Mouse (Mus musculus) forebrain, embryonic 12.5 days (tissue): Measurements from ENCODE around the gene Traf3ip3. TPM values are rescaled to one million over a fixed set of nuclear protein-coding genes. Genes with fewer than 3 reads are reported as not detected.

Experiments used
- ATAC-seq: fragments of 200-750 bp; cut with Nextera tagmentation; 2 replicates; pipeline ENCODE4 v1.8.0; 2017; ENCODE audit warnings: moderate TSS enrichment; ENCODE audit not compliant: low FRiP score
- H3K27ac ChIP-seq: fragments of 300-500 bp; sonication (generic); 2 replicates; pipeline ENCODE4 v1.5.1; 2016; ENCODE audit warnings: mild to moderate bottlenecking
- H3K27me3 ChIP-seq: fragments of 300-500 bp; sonication (generic); 2 replicates; pipeline ENCODE4 v1.6.1; 2016; ENCODE audit warnings: mild to moderate bottlenecking
- H3K36me3 ChIP-seq: fragments of 300-500 bp; sonication (generic); replicated peaks from 2 replicates; pipeline ENCODE4 v1.6.1; 2016; ENCODE audit warnings: mild to moderate bottlenecking
- H3K4me1 ChIP-seq: fragments of 300-500 bp; sonication (generic); 2 replicates; pipeline ENCODE4 v1.6.1; 2016
- H3K4me2 ChIP-seq: fragments of 300-500 bp; sonication (generic); 2 replicates; pipeline ENCODE4 v1.6.1; 2016; ENCODE audit warnings: mild to moderate bottlenecking, moderate library complexity
- H3K4me3 ChIP-seq: fragments of 300-500 bp; sonication (generic); replicated peaks from 2 replicates; pipeline ENCODE4 v1.5.1; 2016; ENCODE audit warnings: mild to moderate bottlenecking
- H3K9ac ChIP-seq: fragments of 300-500 bp; sonication (generic); 2 replicates; pipeline ENCODE4 v1.6.1; 2016; ENCODE audit warnings: mild to moderate bottlenecking
- H3K9me3 ChIP-seq: fragments of 300-500 bp; sonication (generic); 2 replicates; pipeline ENCODE4 v1.6.1; 2016
- WGBS: fragments of 180-500 bp; shearing (Covaris S2); methylation state at CpG from one replicate; pipeline ENCODE4 v1.1.7; 2016; 5-methylcytosine and 5-hydroxymethylcytosine counted together
- polyA plus RNA-seq: library from polyadenylated mRNA; unstranded; fragments of >200 nt; fragmentation: Nextera tagmentation; extraction: Ambion mirVana; gene quantifications from 2 replicates; pipeline ENCODE4 v1.2.1, GENCODE M21; 2016

The Traf3ip3 gene
- polyA plus RNA-seq, 1 experiment from 2014 or later: 0.31 TPM

GRCm38 (mm10) chr1:193229570-193229969 is 28.1 kb upstream of the Traf3ip3 start:
- no peak overlapping the region for H3K4me2 ChIP-seq
- ATAC-seq: no peak
- H3K27ac ChIP-seq: no peak overlapping the region
- no peaks in the 10 kb centered on the region for H3K27me3 ChIP-seq
- H3K36me3 ChIP-seq: no peaks in the 10 kb centered on the region
- H3K9ac ChIP-seq: no peak overlapping the region
- no peak overlapping the region for H3K4me3 ChIP-seq
- H3K4me1 ChIP-seq: peaks cover 4% of the 10 kb centered on the region; the same call in 1 of the 2 replicates
- WGBS: 94% methylated on average over 5 of the region's 5 CpGs
- no peaks in the 10 kb centered on the region for H3K9me3 ChIP-seq

GRCm38 (mm10) chr1:193227537-193227936 is 26.0 kb upstream of the Traf3ip3 start:
- no peak overlapping the region for H3K4me2 ChIP-seq
- no peaks in the 10 kb centered on the region for H3K36me3 ChIP-seq
- H3K4me1 ChIP-seq: peaks cover 4% of the 10 kb centered on the region; the same call in 1 of the 2 replicates
- no peak overlapping the region for H3K4me3 ChIP-seq
- no peaks in the 10 kb centered on the region for H3K27me3 ChIP-seq
- H3K9me3 ChIP-seq: no peaks in the 10 kb centered on the region
- H3K9ac ChIP-seq: no peak overlapping the region
- ATAC-seq: no peak
- no peak overlapping the region for H3K27ac ChIP-seq
- 67% methylated on average over 4 of the region's 4 CpGs for WGBS

- peaks cover 4% of the 10 kb centered on the region; the same call in 1 of the 2 replicates for H3K4me1 ChIP-seq
- H3K9ac ChIP-seq: no peak overlapping the region
- no peaks in the 10 kb centered on the region for H3K9me3 ChIP-seq
- H3K4me2 ChIP-seq: no peak overlapping the region
- no peaks in the 10 kb centered on the region for H3K36me3 ChIP-seq
- 54% methylated on average over 7 of the region's 7 CpGs for WGBS
- ATAC-seq: no peak
- no peaks in the 10 kb centered on the region for H3K27me3 ChIP-seq
- no peak overlapping the region for H3K27ac ChIP-seq
- no peak overlapping the region for H3K4me3 ChIP-seq
These were observed 25.4 kb upstream of the Traf3ip3 start for GRCm38 (mm10) chr1:193226724-193227522.

- Histone ChIP-seq H3K27ac (no peak overlapping the region), H3K4me2 (no peak overlapping the region), H3K4me1 (peaks cover 4% of the 10 kb centered on the region; the same call in 1 of the 2 replicates), H3K9ac (no peak overlapping the region), H3K4me3 (no peak overlapping the region), H3K9me3 (no peaks in the 10 kb centered on the region), H3K27me3 (no peaks in the 10 kb centered on the region), H3K36me3 (no peaks in the 10 kb centered on the region)
- ATAC-seq: no peak
- WGBS: 95% methylated on average over 4 of the region's 4 CpGs
These were observed 24.6 kb upstream of the Traf3ip3 start for GRCm38 (mm10) chr1:193226114-193226513.

GRCm38 (mm10) chr1:193225531-193225930 is 24.0 kb upstream of the Traf3ip3 start:
- Histone ChIP-seq H3K4me1 (peaks cover 4% of the 10 kb centered on the region; the same call in 1 of the 2 replicates), H3K36me3 (no peaks in the 10 kb centered on the region), H3K27ac (no peak overlapping the region), H3K9ac (no peak overlapping the region), H3K27me3 (no peaks in the 10 kb centered on the region), H3K4me2 (no peak overlapping the region), H3K4me3 (no peak overlapping the region), H3K9me3 (no peaks in the 10 kb centered on the region)
- no peak for ATAC-seq
- WGBS: 8% methylated on average over 3 of the region's 3 CpGs

GRCm38 (mm10) chr1:193220408-193220807 is 18.9 kb upstream of the Traf3ip3 start:
- H3K36me3 ChIP-seq: no peaks in the 10 kb centered on the region
- 75% methylated on average over 5 of the region's 5 CpGs for WGBS
- H3K4me1 ChIP-seq: peaks cover 3% of the 10 kb centered on the region; the same call in 1 of the 2 replicates

GRCm38 (mm10) chr1:193216000-193216399 is 14.5 kb upstream of the Traf3ip3 start:
- no peaks in the 10 kb centered on the region for H3K4me1 ChIP-seq
- no peak for ATAC-seq
- no peaks in the 10 kb centered on the region for H3K9me3 ChIP-seq
- no peak overlapping the region for H3K9ac ChIP-seq
- H3K4me2 ChIP-seq: no peak overlapping the region
- H3K27ac ChIP-seq: no peak overlapping the region
- H3K27me3 ChIP-seq: no peaks in the 10 kb centered on the region
- no peak overlapping the region for H3K4me3 ChIP-seq
- 84% methylated on average over 3 of the region's 3 CpGs for WGBS
- no peaks in the 10 kb centered on the region for H3K36me3 ChIP-seq

More at GRCm38 (mm10) chr1:193220408-193220807, 18.9 kb upstream of the Traf3ip3 start:
- H3K9me3 ChIP-seq: no peaks in the 10 kb centered on the region
- H3K4me2 ChIP-seq: no peak overlapping the region
- H3K9ac ChIP-seq: no peak overlapping the region
- ATAC-seq: no peak
- H3K4me3 ChIP-seq: no peak overlapping the region
- no peak overlapping the region for H3K27ac ChIP-seq
- no peaks in the 10 kb centered on the region for H3K27me3 ChIP-seq

GRCm38 (mm10) chr1:193214053-193214452 is 12.6 kb upstream of the Traf3ip3 start:
- Histone ChIP-seq H3K36me3 (no peaks in the 10 kb centered on the region), H3K4me3 (no peak overlapping the region), H3K4me1 (no peaks in the 10 kb centered on the region), H3K9ac (no peak overlapping the region), H3K27ac (no peak overlapping the region), H3K9me3 (no peaks in the 10 kb centered on the region), H3K27me3 (no peaks in the 10 kb centered on the region), H3K4me2 (no peak overlapping the region)
- 84% methylated on average over 5 of the region's 5 CpGs for WGBS
- no peak for ATAC-seq

- 78% methylated on average over 5 of the region's 5 CpGs for WGBS
- Histone ChIP-seq H3K4me3 (no peak overlapping the region), H3K4me1 (no peaks in the 10 kb centered on the region), H3K27ac (no peak overlapping the region), H3K4me2 (no peak overlapping the region), H3K36me3 (no peaks in the 10 kb centered on the region), H3K27me3 (no peaks in the 10 kb centered on the region), H3K9me3 (no peaks in the 10 kb centered on the region), H3K9ac (no peak overlapping the region)
- no peak for ATAC-seq
These were observed 9.9 kb upstream of the Traf3ip3 start for GRCm38 (mm10) chr1:193211371-193211770.

- Histone ChIP-seq H3K9ac (no peak overlapping the region), H3K27ac (no peak overlapping the region), H3K4me1 (no peaks in the 10 kb centered on the region), H3K27me3 (no peaks in the 10 kb centered on the region), H3K9me3 (no peaks in the 10 kb centered on the region), H3K4me2 (no peak overlapping the region), H3K4me3 (no peak overlapping the region), H3K36me3 (no peaks in the 10 kb centered on the region)
- ATAC-seq: no peak
- WGBS: 48% methylated on average over 2 of the region's 2 CpGs
These were observed 6.7 kb upstream of the Traf3ip3 start for GRCm38 (mm10) chr1:193208178-193208577.

- Histone ChIP-seq H3K9me3 (no peaks in the 10 kb centered on the region), H3K9ac (no peak within 1 kb of the TSS), H3K4me3 (no peak within 1 kb of the TSS), H3K27ac (no peak within 1 kb of the TSS), H3K27me3 (no peaks in the 10 kb centered on the region), H3K4me1 (no peaks in the 10 kb centered on the region), H3K4me2 (no peak within 1 kb of the TSS), H3K36me3 (no peaks in the 10 kb centered on the region)
- no peak for ATAC-seq
- 96% methylated on average over 3 of the region's 3 CpGs for WGBS
These were observed 6.0 kb upstream of the Traf3ip3 start, which contains the start of gene Lamb3 for GRCm38 (mm10) chr1:193207503-193207902. Gene Lamb3, plus strand, starts transcription at chr1:193207699.

GRCm38 (mm10) chr1:193205431-193205830 is 3.9 kb upstream of the Traf3ip3 start:
- Histone ChIP-seq H3K36me3 (no peaks in the 10 kb centered on the region), H3K27me3 (no peaks in the 10 kb centered on the region; the same call in 1 of the 2 replicates), H3K27ac (no peak overlapping the region), H3K4me2 (no peak overlapping the region), H3K4me1 (no peaks in the 10 kb centered on the region), H3K9ac (no peak overlapping the region), H3K9me3 (no peaks in the 10 kb centered on the region), H3K4me3 (no peak overlapping the region)
- no peak for ATAC-seq
- WGBS: 93% methylated on average over 2 of the region's 2 CpGs

- Histone ChIP-seq H3K9me3 (no peaks in the 10 kb centered on the region), H3K9ac (no peak overlapping the region), H3K36me3 (no peaks in the 10 kb centered on the region), H3K4me1 (no peaks in the 10 kb centered on the region), H3K27ac (no peak overlapping the region), H3K27me3 (no peaks in the 10 kb centered on the region; the same call in 1 of the 2 replicates), H3K4me3 (no peak overlapping the region), H3K4me2 (no peak overlapping the region)
- no peak for ATAC-seq
- WGBS: 81% methylated on average over 2 of the region's 2 CpGs
These were observed 2.3 kb upstream of the Traf3ip3 start for GRCm38 (mm10) chr1:193203821-193204220.
